Mouse (Mus musculus) CD4-positive helper T cell, adult 2 months (primary cell): ENCODE results near the gene Hoxc5.

ENCODE experiments used
- DNase-seq: peaks from one replicate; pipeline ENCODE4 v3.0.0-alpha.2; 2012; ENCODE audit warnings: low read depth, missing footprints, low spot score

The Hoxc5 gene

DNA sequence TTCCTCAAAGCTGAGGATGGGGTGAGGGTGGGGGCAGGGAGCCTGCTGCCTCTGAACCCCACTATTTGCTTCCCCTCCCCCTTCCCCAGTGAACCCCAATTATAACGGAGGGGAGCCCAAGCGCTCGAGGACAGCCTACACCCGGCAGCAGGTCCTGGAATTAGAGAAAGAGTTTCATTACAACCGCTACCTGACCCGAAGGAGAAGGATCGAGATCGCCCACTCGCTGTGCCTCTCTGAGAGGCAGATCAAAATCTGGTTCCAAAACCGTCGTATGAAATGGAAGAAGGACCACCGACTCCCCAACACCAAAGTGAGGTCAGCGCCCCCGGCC is 68.3 kb downstream of the Hoxc5 start:
- no peak for DNase-seq

DNA sequence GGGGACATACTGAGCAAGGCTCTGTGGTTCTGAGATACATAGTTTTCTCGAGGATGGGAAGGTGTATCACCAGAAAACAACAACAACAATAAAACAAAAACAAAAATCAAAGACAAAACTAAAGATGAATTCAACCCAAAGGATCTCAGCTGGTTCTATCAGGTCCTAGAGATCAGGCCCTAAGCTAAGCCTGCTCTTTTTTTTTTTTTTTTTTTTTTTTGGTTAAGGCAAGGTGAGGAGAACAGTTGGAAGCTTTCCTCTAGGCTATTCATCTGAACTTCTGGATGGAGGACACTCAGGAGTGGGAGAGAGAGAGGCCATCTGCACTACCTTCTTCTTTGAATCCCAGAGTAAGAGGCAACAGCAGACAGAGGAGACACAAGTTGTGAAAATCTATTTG is 70.3 kb downstream of the Hoxc5 start:
- DNase-seq = no peak

DNA sequence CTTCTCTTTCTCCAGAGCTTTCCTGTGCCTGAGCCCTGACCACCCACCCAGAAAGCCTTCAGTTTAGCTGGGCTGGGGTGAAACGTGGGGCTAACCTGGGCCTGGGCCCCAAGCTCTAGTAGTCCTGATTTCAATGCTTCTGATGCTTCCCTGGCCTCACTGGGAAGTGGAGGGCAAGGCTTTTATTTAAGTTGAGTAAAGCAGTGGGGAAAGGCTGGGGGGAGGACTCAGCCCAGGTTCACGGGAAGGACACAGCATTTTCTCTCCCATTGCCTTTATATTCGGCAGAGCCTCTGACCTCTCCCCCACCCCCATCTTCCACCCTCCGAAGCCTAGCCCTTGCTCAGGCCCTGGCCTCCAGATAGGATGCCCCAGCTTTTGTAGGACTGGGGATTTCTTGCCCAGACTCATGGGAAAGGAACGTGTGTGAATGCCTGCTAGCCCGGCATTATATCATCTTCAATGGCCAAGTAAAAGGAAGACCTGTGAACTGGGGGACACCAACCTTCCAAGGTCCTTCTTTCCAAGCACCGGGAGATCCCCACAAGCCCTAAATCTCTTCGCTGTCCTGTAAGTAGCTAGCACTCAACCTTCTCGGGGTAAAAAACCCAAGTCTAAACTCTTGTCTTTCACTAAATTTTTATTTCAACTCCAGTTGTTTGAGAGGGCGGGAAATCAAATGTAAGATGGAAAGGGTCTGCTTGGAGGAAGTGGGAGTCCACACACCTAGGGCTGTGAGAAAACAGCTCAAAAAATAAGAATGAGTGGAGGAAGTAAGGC is 71.6 kb downstream of the Hoxc5 start:
- no peak for DNase-seq

DNA sequence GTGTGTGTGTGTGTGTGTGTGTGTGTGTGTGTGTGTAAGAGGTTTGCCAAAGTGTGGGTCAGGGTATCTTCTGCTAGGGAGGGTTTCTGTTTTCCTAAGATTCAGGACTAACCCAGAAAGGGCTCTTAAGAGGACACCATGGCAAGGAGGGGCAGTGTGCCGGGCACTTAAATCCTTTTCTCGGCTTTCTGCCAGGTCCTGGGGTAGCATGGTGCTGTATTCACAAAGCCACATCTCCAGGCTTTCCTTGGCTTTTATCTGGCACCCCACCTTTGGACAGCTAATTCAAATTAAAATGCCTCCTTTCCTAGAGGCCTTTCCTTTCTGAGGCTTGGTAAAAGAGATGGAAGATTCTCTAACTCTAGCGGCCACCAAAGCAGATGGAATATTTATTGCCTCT is 72.4 kb downstream of the Hoxc5 start:
- DNase-seq = no peak

DNA sequence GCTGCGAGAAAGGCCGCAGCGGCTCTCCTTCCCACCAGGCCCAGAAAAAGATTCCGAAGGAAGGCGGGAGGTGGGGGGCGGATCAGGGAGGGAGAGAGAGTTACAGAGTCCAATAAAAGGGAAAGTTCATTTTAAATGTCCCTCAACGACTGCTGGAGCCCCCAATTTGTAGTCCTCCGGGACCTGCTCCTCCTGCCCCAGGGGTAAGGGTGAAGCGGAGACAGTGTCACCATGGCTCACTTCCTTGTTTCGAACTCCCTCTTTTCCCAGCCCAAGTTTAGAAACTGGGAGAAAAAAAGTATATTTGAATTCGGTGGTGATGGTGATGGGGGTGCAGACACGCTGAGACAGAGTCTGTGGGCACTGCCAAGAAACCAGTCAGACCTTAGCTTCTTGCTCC is 73.4 kb downstream of the Hoxc5 start:
- DNase-seq = no peak

DNA sequence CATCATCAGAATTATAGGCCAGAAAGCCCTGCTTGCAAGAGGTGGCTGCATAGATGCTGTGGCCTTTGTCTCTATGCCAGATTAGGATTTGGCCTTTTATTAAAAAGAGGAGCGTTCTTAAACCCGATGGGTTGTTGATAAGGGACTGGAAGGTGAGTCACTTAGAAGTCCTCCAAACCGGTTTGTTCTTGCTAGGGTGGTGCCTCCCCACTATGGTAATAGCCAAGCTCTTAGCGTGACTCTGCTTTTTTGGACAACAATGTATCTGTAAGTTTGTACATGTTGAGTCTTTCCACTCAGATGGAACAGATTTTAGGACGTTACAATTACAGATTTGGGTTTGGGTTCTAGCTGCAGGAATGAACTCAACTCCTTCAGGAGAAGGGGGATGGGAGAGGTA is 74.4 kb downstream of the Hoxc5 start:
- no peak for DNase-seq

DNA sequence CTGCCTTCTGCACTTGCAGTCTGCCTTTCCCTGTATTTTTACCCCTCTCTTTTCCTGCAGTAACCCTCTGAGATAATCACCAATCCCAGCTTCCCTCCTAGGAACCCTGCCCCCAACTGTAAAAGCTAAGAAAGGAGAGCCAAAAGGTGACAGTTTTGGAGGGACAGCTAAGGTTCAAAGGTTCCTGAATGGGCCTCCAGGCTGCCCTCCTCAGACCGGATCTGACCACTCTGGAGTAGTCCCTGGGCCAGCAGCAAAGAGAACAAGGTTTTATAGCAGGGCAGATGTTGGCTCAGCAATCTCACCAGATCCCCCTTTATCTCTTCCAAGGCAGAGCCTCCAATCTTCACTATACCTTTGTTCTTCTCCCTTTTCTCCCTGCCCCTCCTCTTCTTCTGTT is 75.0 kb downstream of the Hoxc5 start:
- no peak for DNase-seq

DNA sequence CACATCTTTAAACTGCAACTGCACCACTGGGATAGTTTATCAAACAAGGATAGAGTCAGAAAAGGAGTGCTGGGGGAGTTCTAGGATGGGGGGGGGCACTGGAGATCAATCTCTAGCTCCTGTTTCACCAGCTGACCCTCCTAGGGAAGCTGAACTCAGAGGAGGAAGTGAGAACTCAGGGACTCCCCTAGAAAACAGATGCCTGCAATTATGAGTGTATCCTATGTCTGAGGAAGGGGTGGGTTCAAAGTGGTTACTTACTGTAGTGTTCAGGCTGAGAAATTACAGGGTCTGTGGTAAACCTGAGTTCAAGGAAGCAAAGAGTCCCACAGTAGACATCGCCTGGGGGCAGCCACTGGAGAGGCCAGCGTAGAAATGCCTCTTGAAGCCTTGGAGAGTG is 84.4 kb downstream of the Hoxc5 start:
- DNase-seq = no peak

DNA sequence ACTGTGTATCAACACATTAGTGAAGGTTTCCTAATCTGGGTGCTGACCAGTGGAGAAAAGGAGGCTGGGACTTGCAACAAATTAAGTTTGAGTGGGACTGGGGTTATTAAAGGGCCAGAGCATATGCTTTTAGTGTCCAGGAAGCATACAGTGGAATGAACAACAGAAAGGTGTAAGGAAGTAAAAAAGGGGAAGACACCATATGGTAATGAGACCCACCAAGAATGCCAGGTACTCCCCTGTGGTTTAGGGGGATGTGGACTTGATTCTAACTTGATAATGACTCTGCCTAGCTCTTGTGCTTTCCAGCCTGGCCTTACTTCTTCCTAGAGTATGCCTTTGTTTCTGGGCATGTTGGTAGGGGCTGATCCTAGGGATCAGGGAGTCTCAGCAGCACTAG is 86.0 kb downstream of the Hoxc5 start:
- no peak for DNase-seq

DNA sequence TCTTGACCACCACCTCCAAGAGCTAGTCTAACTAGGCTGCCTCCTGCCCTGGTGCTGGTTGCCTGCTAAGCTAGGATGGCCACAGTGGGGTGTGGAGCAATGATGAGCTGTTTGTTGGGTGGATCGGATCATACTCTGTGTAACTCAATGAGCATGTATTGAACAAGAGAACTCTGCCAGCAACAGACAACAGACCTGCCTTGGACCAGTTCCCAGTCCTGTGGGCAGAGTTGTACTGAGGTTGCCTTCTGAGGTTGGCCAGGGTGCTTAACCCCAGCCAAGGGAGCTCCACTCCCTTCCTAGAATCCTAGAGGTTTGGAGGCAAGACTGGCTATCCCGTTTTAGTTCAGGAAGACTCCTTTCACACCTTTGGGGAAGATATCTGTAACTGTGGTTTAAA is 89.2 kb downstream of the Hoxc5 start:
- no peak for DNase-seq

DNA sequence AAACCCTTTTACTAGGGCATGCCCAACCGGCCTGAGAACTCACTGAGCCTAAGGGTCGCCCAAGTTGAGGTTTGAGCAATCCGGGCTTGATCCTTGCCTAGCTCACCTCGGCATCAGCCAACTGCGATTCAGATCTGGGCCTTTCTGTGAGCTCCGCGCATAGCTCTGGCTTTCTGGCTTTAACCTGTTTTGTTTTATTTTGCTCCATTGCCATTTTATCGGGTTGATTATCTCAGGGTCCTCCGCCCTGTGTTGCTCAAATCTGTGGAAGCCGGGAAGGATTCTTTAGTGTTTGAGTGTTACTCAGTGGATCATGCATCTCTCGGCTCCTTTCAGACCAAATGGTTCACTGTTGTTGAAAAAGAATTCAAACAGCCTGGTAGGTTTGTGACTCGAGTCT is 91.5 kb downstream of the Hoxc5 start:
- DNase-seq = no peak

DNA sequence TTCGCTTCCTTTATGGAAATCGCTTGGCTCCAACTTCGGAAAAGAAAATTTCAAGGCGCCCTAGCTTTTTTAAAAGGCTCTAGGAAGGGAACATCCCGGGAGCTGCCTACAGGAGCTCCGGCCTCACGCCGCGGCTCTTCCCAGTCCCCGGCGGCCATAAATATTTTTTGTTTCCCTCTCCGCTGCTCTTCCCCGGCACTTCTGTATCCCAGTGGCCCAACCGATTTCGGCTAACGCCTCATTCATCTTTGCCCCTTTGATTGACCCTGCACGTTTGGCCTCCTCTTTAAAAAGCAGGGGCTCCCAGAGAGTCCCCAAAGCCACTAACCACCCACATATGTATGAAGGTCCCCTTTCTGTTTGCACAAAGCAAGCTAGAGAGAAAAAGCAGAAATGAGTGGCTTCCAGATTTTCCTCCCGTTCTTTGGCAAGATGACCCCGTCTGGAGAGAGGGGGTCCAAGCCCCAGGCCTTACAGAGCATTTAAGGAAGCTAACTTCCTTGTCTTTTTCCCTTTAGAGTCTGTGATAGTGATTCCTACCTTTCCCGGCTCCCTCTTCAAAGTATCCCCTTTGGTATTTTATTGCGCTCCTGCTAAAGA is 92.2 kb downstream of the Hoxc5 start:
- no peak for DNase-seq

DNA sequence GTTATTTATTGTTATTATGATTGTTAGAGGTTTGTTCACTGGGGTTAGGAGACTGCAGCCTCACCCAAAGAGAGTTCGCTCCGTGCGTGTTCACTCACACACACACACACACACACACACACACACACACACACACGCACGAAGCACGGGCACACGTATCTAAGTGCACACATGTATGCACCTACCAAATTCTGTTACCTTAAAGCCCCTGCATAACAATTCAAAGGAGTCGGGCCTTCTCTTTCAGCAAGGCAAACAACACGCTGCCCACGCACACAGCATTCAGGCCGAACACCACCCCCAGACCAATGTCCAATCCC is 92.7 kb downstream of the Hoxc5 start:
- DNase-seq = no peak

DNA sequence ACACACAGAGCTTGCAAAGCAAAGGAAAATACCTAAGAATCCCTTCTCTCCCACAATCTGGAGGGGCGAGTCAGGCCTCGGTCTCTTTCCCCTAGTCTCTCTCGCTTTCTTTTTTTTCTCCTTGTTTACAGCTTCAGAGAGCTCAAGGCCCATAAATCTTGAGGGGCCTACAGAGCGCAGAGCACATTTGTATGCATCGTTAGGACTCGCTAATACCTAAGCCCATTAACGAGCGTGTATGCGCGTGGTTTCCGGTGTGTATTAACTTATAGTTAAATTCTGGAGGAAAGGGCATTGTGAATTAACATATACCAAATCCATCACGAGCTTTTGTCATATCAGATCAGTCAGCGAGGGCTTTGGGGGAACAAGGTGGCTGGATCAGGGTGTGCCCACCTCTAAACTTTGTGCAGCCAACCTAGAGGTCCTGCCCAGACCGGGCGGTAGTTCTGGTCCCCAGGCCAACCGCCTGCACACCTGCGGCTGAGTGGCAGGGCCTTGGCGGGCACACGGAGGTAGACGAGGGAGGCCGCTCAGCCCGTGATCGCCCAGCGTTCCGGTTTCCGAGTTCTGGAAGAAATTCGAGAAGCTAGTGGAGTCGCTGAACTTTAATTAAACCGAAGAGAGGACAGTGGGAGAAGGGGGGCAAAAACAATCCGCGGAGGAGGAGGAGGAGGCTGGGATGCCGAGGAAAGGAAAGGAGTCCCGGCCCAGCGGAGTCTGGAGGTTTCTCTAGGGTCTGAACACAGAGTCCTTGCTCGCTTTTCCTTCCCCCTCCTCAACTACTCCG is 93.3 kb downstream of the Hoxc5 start:
- no peak for DNase-seq

DNA sequence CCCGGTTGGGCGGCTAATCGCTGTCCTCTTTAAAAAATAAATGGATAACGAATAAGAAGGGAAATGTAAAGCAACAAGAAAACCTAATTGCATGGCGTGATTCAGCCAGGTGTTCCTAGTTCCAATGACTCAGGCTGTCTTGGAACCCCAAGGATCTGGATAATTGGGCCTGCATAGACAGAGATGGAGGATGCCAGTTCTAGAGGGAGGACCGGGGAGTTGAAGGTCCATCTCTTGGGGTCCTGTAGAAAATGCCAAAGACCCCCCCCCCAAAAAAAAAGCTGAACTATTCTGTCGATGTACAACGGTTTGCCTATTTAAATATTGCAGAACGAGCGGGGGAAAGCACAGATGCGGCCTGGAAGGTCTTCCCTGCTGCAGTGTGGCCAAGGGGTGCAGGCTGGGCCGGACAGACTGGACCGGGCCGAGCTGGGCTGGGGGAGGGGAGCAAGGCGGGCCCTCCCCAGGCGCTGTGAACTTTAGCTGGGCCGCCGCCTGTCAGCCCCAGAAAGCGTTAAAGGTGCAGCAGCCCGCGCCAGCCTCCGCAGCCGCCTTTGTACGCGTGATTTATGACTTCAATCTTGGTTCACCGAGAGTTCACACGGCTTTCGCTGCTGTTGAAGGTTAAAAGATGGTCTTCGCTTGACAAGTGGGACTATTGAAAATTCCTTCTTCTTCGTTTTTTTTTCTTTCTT is 94.0 kb downstream of the Hoxc5 start:
- no peak for DNase-seq

DNA sequence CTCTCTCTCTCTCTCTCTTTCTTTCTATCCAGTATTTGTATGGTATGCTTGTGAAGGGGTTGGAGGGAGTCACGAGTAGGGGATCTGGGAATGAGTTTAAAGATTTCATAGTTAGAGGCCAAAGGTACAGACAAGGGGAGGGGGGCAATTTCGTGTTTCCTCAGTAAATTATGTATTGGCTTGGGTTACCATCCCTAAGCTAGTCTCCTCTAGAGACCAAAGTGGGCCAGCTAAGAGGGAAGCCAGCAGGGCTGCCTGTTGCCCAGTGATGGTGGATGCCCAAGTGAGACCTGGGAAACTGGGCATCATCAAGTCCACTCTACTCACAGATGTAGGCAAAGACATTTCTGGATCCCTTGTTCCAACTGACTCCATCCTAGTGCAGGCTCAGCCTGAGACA is 94.7 kb downstream of the Hoxc5 start:
- no peak for DNase-seq

DNA sequence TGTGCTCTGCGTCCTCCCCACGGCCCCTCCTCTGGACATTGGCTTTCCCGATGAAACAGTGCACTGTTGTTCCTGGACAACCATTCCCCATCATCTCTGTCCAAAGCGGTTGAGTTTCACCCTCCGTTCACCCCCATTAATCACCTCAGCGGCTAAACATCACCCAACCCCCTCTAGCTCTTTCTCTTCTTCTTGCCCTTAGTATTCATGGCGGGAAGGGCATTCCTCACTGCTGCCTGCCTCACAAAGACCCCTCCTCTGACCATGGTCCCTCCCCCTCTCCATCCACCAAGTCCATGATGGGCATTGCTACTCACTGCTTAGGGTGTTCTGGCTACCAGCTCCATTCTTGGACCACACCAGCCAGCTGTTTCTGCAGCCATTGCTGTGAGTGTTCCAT is 98.4 kb downstream of the Hoxc5 start:
- DNase-seq = no peak
